Mouse (Mus musculus) gastrocnemius, postnatal 36 days (tissue): ENCODE results near the gene Med12. TPM values are rescaled to one million over a fixed set of nuclear protein-coding genes. Genes with fewer than 3 reads are reported as not detected.
A peak's percentile ranks its signal among the peaks of the same experiment; 100 is the strongest.
"Not testable (repeated sequence)": the region's sequence is repeated elsewhere in the genome, so short reads cannot be mapped to it uniquely, and the experiment has no call there.

Experiments used
- DNase-seq, 2 experiments: peaks; one replicate each; pipeline ENCODE4 v3.0.0; 2022
- intact Hi-C: fragments of 180-260 bp; cut with DNase I; formaldehyde crosslinking; loops from one replicate; pipeline ENCODE4 v1.15.1; 2025
- total RNA-seq, 2 experiments: library from RNA; stranded (reverse); gene quantifications; 2 replicates each; pipeline ENCODE4 v1.2.3; 2021

Med12 gene
- total RNA-seq, 2 experiments from 2014 or later = 15.5 to 18.1 TPM

DNA sequence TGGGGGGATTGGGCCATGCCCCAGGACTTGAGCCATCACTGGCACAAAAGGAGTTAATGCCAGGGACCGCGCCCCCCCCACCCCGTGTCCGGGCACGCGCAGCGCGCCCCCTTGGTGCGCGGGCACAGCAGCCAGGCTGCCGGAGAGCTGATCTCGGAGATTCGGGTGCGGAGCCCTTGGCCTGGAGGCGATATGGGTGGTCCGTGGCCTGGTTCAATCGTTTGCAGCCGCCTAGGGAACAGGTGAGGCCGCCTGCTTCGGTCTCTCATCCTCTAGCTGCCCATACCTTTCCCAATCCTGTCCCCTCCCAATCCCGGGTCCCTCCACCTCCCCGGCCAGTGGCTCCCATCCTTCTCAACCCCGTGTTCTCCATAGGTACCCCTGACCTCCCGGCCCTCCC is 25.2 kb downstream of the Med12 start, which contains the start of gene Nlgn3:
TSS of gene Nlgn3 (plus strand) at position 114 of the 400 bp plus-strand sequence.
- intact Hi-C loops = no loop called here
- no peak for DNase-seq

DNA sequence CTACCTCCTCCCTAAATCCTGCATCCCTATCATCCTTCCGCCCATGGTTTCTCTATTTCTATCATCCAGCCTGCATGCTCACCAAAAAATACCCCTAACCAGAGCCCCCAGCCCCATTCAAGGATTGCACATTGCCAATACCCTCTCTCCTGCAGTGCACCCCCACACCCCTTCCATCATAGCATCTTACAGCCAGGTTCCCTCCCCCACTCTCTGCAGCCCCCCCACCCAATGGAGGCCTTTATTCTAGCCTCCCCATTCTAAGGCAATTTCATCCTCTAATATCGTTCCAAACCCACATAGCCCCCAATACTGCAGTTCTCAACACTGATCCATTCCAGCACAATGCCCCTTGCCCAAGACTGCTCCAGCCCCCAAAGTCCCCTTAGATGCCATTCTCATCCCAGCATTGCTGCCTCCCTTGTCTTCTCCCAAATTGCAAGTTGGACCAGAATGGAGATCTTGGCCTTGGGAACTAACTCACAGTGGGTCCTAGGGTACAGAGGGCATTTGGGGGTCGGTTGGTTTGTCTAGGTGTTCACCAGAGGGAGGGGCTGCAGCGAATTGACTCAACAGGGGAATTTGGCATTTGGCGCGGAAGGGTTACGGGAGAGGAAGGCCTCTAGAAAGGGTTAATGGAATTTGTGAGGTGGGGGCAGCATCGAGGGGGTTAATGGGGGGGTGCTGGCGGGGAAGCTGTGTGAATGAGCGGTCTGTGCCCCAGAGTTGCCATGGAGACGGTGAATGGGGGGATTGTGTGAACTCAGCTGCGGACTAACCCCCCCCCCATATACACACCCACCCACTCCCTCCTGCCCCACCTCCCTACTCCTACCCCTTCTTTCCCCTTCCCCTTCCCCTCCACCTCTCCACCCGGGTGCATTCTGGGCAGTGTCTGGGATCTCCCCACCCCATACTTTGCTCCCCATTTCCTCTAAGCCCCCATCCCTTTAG is 25.9 kb downstream of the Med12 start:
- intact Hi-C loops = no loop called here

DNA sequence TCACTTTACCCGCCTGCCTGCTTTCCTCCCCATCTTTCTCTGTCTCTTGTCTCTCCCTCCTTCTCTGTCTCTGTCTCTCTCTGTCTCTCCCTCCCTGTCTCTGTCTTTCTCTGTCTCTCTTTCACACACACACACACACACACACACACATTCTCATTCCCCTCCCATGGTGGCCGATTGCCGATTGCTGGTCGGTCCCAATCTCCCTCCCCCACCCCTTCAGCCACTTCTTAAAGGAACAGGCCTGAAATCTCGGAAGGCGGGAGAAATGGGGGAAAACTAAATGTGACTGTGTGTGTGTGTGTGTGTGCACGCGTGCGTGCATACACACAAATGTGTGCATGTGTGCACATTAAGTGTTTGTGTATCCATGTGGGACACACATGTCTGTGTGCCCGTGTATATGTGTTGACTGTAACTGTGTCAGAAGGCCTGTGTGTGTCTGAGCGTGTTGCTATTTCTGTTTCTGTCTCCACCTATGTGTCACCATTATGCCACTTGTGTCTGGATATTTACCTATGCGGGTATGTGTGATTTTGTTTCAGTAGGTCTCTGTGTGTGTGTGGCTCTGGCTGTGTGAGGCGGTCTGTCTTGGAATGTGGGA is 26.7 kb downstream of the Med12 start:
- intact Hi-C loops = no loop called here
- no peak for DNase-seq

More for the DNA sequence above, 25.9 kb downstream of the Med12 start:
- no peak for DNase-seq

DNA sequence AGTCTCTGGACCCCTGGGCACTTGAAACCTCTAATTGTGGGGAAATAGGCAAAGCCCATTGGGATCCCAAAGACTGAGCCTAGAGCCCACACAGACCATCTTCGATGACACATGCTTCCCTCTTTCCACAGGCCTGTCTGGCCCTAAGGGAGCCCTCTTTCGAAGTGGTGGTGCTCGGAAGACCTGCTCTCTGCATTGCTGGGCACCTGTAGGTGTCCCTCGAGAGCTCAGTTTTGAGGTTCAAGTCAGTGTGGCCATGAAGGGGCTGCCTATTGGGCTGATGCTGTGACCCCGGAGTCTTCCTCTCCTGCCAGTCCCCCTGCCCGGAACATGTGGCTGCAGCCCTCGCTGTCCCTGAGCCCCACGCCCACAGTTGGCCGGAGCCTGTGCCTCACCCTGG is 27.8 kb downstream of the Med12 start:
- DNase-seq = no peak

DNA sequence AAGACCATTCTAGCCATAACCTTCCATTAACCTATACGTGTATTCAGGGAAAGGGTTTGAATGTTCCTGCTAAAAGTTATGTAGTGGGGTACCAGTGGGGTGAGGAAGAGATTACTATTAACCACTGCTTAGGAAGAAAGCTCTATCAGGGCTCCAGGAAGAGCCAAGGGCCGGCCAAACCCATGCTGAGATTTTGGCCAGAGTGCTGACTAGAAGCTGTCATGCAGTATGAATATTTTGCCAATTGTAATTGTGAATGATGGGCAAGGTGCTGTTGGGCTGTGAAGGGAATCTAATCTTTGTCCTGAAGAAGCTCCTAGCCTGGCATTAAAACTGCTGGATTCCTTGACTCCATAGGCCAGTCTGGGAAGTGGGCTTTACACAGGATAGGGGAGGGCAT is 30.8 kb downstream of the Med12 start:
- DNase-seq = no peak
- intact Hi-C loops = no loop called here

More for the DNA sequence above, 27.8 kb downstream of the Med12 start:
- intact Hi-C loops = no loop called here

DNA sequence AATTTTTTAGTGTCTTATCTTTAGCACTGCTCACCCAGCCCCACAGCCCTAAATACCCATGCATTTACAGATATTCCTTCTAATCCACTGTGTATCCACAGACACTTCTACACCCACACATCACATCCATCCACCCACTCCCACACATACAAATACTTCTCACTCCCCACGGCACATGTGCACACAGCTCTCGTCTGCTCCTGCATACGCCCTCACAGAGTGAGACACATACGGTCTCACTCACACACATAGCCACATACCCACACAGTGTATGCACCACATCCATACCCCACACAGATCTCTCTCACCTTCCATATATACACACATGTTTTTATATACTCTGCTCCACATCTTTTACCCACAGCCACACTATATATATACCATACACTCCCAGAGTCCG is 35.5 kb downstream of the Med12 start:
- no peak for DNase-seq
- intact Hi-C loops = no loop called here

DNA sequence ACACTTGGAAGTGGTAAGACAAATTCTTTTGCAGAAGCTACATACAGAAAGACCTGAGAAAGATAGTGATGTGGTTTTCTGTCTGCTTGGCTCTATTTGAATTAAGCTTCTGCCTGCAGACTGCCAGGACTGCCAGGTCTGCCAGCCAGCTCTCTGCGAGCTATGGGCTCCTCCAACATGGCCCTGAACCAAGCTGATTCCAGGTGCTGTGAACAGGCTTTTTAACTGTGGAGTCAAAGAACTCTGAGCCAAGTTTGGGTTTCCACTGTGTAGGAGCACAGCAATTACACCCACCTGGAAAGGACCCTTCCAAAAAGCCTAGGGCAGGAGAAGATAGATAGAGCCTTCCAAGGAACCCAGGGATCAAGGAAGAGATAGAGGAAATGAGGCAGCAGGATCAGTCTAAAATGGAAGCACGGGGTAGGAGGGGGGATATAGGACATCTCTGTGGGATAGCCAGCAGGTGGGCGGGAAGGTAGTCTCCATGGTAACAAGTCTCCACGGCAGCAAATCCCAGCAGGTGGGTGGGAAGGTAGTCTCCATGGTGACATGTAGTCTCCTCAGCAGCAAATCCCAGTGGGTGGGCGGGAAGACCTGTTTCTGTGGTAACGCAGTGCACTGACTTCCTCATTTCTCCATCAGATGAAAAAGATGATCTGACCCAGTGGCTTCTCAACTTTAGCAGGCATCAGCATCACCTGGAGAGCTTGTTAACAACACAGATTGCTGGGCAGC is 40.0 kb downstream of the Med12 start:
- intact Hi-C loops = no loop called here
- no peak for DNase-seq

DNA sequence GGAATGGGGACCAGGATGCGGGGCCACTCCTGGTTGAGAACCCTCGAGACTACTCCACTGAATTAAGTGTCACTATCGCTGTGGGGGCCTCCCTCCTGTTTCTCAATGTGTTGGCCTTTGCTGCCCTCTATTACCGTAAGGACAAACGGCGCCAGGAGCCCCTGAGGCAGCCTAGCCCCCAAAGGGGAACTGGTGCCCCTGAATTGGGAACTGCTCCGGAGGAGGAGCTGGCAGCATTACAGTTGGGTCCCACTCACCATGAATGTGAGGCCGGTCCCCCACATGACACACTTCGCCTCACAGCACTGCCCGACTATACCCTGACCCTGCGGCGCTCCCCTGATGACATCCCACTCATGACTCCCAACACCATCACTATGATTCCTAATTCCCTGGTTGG is 45.9 kb downstream of the Med12 start:
- intact Hi-C loops = no loop called here
- DNase-seq = no peak

DNA sequence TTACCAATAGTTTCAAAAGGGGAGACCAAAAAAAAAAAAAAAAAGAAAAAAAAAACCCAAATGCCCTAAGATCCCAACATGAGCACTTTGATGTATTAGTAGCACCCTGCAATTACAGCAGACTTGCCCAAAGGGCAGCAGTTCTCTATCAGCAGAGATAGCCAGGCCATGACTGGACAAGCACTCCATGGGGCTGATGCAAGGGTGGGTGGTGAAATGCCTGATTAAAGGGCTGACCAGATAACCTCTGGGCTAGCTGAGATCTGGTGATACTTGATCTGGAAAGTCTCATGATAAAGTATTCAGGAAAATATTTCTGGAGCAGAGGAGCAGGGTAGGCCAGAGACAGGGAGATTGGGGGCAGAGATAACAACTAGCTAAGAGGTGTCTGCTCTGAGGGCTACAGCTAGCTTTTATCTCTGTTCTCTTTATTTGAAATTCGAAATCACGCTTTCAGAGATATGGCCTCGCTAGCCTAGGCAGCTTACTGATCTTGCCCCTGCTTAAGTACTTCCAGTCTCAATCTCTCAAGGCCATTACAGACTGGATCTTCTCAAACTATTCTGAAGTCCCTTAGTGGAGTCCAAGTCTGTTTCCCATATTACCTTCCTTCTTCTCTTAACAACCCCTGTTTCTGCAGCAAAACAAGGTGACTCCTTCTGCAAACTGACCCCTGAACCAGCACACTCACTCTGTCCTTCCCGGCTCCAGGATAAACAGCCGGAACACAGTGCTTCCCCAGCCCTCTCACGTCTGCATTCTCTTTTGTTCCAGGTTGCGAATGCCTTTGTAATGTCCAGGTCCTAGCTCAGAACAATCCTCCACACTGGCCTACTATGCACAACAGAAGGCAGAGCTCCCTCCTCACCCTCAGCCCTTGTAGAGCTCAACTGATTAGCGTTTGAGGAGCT is 52.4 kb downstream of the Med12 start:
- intact Hi-C loops = no loop called here

DNA sequence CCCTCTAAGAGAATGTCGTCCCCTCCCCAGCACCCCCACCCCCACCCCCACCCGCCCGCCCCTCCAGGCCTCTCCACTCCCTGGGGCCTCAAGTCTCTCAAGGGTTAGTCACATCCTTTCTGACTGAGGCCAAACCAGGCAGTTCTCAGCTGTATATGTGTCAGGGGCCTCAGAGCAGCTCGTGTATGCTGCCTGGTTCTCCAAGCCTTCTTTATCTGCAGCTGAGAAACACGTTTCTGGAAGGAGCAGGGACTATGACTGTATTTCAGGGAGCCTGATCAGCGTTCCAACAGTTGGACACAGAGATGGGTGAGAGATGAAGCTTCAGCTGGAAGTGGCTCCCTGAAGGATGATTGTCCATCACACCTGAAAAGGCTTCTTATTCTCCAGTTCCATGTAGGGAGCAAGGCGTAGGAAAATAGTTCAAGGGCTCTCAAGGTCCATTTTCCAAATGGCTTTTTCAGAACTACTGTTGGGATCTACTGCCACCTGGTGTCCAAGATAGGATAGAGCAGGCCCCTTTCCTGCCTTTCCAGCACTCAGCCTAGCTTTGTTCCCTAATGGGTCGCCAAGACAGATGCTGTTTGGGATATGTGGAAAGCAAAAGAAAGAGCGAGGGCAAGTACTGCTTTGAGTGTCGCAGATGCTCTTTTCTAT is 55.7 kb downstream of the Med12 start:
- intact Hi-C loops = loop anchor here (1.0 to 10.0 kb wide), 2 partner anchors 198 to 555 kb away; no protein-coding TSS in a partner anchor
- DNase-seq = peak; percentile 21 to 34

More for the DNA sequence above, 52.4 kb downstream of the Med12 start:
- DNase-seq = no peak

DNA sequence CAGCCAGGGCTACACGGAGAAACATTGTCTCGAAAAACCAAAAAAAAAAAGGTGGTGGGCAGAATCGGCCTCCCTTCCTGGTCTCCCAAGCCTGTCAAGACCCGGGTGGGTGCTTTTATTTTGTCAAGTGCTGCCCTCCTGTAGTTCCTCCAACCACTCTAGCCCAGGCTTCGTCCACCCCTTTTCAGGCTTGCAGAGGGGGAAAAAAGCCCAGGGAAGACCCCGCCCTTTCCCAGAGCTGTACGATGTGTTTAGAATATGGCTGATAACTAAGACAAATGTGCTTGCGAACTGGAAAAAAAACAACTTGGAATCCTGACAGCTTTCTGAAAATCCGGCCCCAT is 58.2 kb downstream of the Med12 start:
- intact Hi-C loops = loop anchor here (10.0 kb wide), 1 partner anchor 557 kb away; no protein-coding TSS in a partner anchor
- no peak for DNase-seq

DNA sequence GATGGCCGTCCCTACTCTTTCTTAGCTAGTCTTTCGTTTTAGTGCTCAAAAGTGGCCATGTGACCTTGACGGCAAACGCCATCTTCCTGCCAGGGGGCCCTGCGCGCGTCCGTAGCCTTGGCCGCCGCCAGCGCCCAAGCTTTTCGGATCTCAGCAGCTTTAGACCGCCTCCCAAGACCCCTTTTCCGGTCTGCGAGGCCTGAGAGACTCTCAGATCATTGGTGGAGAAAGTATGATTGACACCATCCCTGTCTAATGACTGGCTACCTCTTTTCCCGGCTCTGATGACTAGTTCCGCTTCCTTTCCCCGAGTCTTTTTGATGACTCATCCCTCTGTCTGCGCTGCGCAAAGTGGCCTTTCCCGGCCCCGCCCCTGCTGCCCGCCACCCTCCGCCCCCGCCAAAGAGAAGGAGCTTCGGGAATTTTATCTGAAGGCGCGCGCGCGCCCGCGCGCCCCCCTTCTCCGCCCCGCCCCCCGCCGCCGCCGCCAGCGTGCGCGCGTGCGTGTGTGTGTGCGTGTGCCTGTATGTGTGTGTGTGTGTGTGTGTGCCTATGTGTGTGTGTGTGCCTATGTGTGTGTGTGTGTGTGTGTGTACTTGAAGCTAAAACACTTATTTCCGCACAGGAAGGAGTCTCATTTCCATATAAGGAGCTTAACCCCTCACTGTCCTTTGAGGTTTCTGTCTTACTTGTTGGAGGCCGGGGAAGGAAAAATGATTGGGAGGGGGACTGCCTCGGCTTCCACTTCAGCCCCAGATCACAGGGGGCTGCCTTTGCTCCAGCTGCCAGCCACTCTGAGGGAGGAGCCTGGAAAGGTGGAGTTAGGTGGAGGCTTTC is 58.8 kb downstream of the Med12 start:
- intact Hi-C loops = loop anchor here (10.0 kb wide), 1 partner anchor 558 kb away; no protein-coding TSS in a partner anchor
- peak; percentile 71 to 74 for DNase-seq

DNA sequence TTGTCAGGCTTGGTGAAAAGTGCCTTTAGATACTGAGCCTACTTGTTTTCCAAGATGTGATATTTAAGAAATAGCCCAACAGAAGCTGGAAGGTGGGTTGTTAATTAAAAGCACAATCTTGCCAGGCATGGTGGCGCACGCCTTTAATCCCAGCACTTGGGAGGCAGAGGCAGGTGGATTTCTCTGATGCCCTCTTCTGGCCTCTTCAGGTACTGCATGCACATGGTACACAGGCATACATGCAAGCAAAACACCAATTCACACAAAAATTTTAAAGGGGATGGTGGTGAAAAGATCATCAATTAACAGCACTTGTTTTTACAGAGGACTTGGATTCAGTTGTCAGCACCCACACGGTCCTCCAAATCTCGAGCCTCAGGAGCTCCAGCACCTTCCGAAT is 60.8 kb downstream of the Med12 start:
- intact Hi-C loops = loop anchor here (10.0 kb wide), 1 partner anchor 560 kb away; no protein-coding TSS in a partner anchor
- DNase-seq = no peak

DNA sequence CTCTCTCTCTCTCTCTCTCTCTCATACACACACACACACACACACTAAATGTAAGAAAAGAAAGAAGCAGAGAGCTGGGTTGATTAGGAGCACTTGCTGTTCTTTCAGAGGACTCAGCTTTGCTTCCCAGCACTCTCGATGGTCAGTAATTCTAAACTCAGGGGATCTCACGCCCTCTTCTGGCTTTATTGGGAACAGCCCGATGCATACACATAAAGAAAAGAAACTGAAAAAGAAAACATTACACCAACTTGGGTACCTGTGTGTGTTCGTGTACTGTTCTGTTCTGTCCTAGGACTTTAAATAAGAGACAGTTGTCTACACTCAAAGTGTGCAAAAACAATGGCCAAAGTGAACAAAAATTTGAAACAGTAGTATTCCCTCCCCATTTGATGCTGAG is 64.8 kb downstream of the Med12 start:
- intact Hi-C loops = loop anchor here (10.0 kb wide), 1 partner anchor 564 kb away; no protein-coding TSS in a partner anchor
- no peak for DNase-seq

DNA sequence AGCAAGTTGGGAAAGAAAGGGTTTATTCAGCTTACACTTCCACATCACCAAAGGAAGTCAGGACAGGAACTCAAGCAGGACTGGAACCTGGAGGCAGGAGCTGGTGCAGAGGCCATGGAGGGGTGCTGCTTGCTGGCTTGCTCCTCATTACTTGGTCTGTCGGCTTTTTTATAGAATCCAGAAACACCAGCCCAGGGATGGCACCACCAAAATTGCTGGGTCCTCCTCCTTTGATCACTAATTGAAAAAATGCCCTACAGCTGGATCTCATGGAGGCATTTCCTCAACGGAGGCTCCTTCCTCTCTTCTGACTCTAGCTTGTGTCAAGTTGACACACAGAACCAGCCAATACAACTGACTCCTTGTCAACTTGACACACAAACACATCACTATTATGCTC is 69.0 kb downstream of the Med12 start:
- DNase-seq, intact Hi-C loops: not testable (repeated sequence)

DNA sequence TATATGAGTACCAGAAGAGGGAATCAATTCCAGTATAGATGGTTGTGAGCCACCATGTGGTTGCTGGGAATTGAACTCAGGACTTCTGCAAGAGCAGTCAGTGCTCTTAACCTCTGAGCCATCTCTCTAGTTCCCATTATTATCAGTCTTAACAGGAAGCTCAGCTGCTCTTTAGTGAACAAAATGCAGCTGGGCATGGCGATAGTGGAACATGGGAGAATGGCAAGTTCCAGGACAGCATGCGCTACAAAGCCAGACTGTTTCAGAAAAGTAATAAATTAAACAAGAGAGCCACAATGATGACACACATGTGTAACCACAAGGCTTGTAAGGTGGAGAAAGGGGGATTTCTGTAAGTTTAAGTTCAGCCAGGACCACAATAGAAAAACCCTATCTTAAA is 71.6 kb downstream of the Med12 start:
- DNase-seq = no peak
- intact Hi-C loops = no loop called here

DNA sequence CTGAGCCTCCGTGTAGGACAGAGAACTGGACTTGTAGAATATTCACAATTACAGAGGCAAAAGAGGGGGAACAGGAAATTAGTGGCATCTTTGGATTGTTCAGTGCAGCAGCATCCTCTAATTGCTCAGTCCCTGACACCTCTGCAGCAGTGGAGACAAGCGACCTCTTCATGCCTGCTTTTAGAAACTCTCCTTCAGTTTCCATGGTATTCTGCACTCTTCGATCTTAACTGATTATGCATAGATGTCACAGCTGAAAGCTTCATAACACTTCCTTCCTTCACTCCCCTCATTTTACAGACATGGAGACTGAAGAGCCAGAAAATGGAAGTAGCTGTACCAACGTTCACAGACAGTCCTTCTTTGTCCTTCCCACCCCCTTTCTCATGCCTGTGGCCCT is 72.6 kb downstream of the Med12 start:
- no peak for DNase-seq

More for the DNA sequence above, 72.6 kb downstream of the Med12 start:
- intact Hi-C loops = no loop called here
